Mouse (Mus musculus) ES-Bruce4 (cell line): ENCODE results near the gene Klk12.

Experiments
- CTCF ChIP-seq: IDR thresholded peaks from one replicate; pipeline ENCODE4 v1.8.1; 2011; ENCODE audit warnings: low read depth, low read length
- POLR2A ChIP-seq: IDR thresholded peaks from one replicate; pipeline ENCODE4 v1.8.1; 2011; ENCODE audit warnings: low read length; ENCODE audit not compliant: insufficient read depth

DNA sequence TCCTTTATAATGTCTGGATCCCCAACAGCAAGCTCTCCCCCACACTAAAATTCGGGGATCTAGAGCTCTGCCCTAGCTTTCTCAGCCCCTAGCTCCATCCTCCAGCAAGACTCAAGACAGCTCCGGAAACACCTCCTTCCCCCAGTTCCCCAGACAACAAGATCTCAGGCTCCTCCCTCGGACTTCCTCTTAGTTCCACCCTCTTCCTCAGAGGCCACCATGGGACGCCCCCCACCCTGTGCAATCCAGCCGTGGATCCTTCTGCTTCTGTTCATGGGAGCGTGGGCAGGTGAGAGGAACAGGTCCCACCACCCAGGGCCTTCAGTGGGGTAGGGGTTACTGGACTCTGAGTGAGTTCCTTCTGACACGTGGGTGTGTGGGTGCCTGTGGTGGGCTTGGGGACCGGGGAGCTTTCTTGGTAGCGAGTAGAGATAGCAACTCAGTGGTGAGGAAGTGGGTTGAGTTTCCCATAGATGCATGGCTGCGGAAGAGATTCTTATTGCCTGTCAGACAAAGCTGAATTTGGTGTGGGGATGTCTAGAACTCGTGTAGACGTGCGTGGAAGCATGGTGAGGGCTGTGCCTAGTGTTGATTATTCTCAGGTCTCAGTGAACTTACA lies 29.3 kb downstream of the Klk12 start:
- TF ChIP-seq CTCF (no peak), POLR2A (no peak)
